Mouse (Mus musculus) liver, embryonic 11.5 days (tissue): ENCODE data around the gene Rab35. TPM values are rescaled to one million over a fixed set of nuclear protein-coding genes. Genes with fewer than 3 reads are reported as not detected.

Experiments
- ATAC-seq: fragments of 200-750 bp; cut with Nextera tagmentation; replicated peaks from 2 replicates; pipeline ENCODE4 v1.8.0; 2017; ENCODE audit warnings: moderate number of reproducible peaks, mild to moderate bottlenecking, moderate TSS enrichment, moderate library complexity; ENCODE audit not compliant: low FRiP score
- DNase-seq: peaks from one replicate; pipeline ENCODE4 v3.0.0-alpha.2; 2017; ENCODE audit warnings: low spot score
- H3K27ac ChIP-seq: fragments of 300-500 bp; sonication (generic); 2 replicates; pipeline ENCODE4 v1.5.1; 2014; ENCODE audit warnings: mild to moderate bottlenecking, low read depth, low read length, control low read depth
- H3K27me3 ChIP-seq: fragments of 300-500 bp; sonication (generic); replicated peaks from 2 replicates; pipeline ENCODE4 v1.6.1; 2014; ENCODE audit warnings: low read length, mixed read lengths; ENCODE audit not compliant: control insufficient read depth, insufficient read depth
- H3K36me3 ChIP-seq: fragments of 300-500 bp; sonication (generic); 2 replicates; pipeline ENCODE4 v1.6.1; 2014; ENCODE audit warnings: mild to moderate bottlenecking, low read length, moderate library complexity, mixed read lengths; ENCODE audit not compliant: control insufficient read depth, insufficient read depth
- H3K4me1 ChIP-seq: fragments of 300-500 bp; sonication (generic); replicated peaks from 2 replicates; pipeline ENCODE4 v1.6.1; 2014; ENCODE audit warnings: low read length, mixed read lengths; ENCODE audit not compliant: control insufficient read depth, insufficient read depth
- H3K4me2 ChIP-seq: fragments of 300-500 bp; sonication (generic); 2 replicates; pipeline ENCODE4 v1.6.1; 2014; ENCODE audit warnings: mild to moderate bottlenecking, control low read depth, moderate library complexity
- H3K4me3 ChIP-seq: fragments of 300-500 bp; sonication (generic); 2 replicates; pipeline ENCODE4 v1.5.1; 2014; ENCODE audit warnings: low read depth, low read length, control low read depth
- H3K9ac ChIP-seq: fragments of 300-500 bp; sonication (generic); 2 replicates; pipeline ENCODE4 v1.6.1; 2014; ENCODE audit warnings: low read depth, low read length, control low read depth
- H3K9me3 ChIP-seq: fragments of 300-500 bp; sonication (generic); 2 replicates; pipeline ENCODE4 v1.6.1; 2016; ENCODE audit warnings: low read length, inconsistent platforms, mixed read lengths; ENCODE audit not compliant: control insufficient read depth
- WGBS: fragments of 180-500 bp; shearing (Covaris S2); extraction: QIAGEN DNeasy Blood & Tissue Kit; methylation state at CpG from one replicate; pipeline ENCODE4 v1.1.7; 2014; 5-methylcytosine and 5-hydroxymethylcytosine counted together
- microRNA-seq: library from miRNA; unstranded; fragments of <30 nt; microRNA quantifications from one replicate; pipeline ENCODE4, GENCODE M21; 2017; ENCODE audit warnings: borderline number of aligned reads
- polyA plus RNA-seq: library from polyadenylated mRNA; unstranded; fragments of >200 nt; fragmentation: Nextera tagmentation; extraction: Ambion mirVana; gene quantifications from 2 replicates; pipeline ENCODE4 v1.2.1, GENCODE M21; 2014

Rab35 gene
- polyA plus RNA-seq, 1 experiment from 2014 or later = 22.5 TPM

DNA sequence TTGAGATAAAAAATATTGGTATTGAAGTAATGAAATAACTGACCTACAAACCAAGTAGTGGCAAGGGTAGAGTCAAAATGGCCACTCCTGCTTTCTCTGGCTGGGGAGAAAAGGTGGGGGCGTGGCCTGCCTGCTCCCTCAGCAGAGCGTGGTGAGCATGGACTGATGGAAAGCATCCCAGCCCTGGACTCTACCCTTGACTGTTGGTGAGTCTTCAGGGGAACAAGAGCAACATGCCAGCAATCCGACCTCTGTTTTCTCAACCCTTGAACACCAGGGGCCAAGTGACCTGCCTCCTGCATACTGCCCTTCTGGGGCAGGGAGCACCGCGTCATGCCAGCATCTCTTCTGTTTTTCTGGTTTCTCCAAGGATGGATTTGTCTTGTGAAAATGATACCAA lies 65.1 kb downstream of the Rab35 start:
- Histone ChIP-seq H3K4me3 (no peak overlapping the region), H3K4me2 (no peak overlapping the region), H3K36me3 (no peaks in the 10 kb centered on the region), H3K9ac (no peak overlapping the region), H3K27ac (no peak overlapping the region), H3K27me3 (no peaks in the 10 kb centered on the region), H3K4me1 (no peaks in the 10 kb centered on the region), H3K9me3 (no peaks in the 10 kb centered on the region)
- DNase-seq = no peak
- 67% methylated on average over 5 of the region's 5 CpGs for WGBS
- ATAC-seq = no peak

Small RNA genes within 50 kb of the gene (microRNA-seq; reads per million reads assigned to microRNA genes)
- gene Mir7030 = not detected

Other genes starting within 250 kb of the Rab35 start
- gene Msi1, start 202.3 kb upstream of the Rab35 start, polyA plus RNA-seq = 7.5 and 9.7 TPM in 2 replicates
- gene Pla2g1b, start 165.6 kb upstream of the Rab35 start, polyA plus RNA-seq = 0.89 and 1.2 TPM in 2 replicates
- 14.8 and 15.2 TPM in 2 replicates for gene Sirt4, start 147.2 kb upstream of the Rab35 start, polyA plus RNA-seq
- gene Pxn, start 125.2 kb upstream of the Rab35 start, polyA plus RNA-seq = 12.4 and 14.0 TPM in 2 replicates
- 2,436 and 2,466 TPM in 2 replicates for gene Rplp0, start 72.4 kb upstream of the Rab35 start, polyA plus RNA-seq
- 51.0 and 55.6 TPM in 2 replicates for gene Gcn1l1, start 66.7 kb upstream of the Rab35 start, polyA plus RNA-seq
- gene Bicdl1, start 99.7 kb downstream of the Rab35 start, polyA plus RNA-seq = 4.9 and 6.2 TPM in 2 replicates
- 55.1 and 58.4 TPM in 2 replicates for gene Cit, start 213.4 kb downstream of the Rab35 start, polyA plus RNA-seq